Mouse (Mus musculus) liver, postnatal 0 days (tissue): ENCODE results near the gene Ntm.

Experiments
- CTCF ChIP-seq: sonication (generic); IDR thresholded peaks from 2 replicates; pipeline ENCODE4 v1.5.1; 2016; ENCODE audit warnings: antibody characterized with exemption, low read depth
- EP300 ChIP-seq: IDR thresholded peaks from 2 replicates; pipeline ENCODE4 v1.6.1; 2016; ENCODE audit warnings: antibody characterized with exemption, low read depth, mild to moderate bottlenecking

DNA sequence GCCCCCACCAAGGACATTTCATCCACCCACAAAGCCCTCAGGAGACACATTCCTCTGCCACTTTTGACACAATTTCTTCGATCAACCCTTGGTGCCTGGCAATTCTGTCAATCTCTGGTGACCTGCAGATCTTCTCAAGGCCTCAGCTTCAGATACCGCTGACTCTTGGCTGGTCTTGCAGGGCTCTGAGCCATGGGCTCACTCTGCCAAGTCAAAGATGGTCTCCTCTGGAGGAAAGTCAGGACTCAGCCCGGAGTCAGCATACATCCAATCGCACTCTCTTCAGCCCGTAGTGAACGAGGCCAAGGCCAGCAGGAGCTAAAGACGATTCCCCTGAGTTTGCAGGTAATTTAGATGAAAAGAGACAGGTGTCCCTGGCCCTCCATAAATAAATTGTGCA is 299.7 kb downstream of the Ntm start:
- TF ChIP-seq CTCF: no peak
- no peak for TF ChIP-seq EP300
